Mouse (Mus musculus) retina, postnatal 1 day (tissue): ENCODE results near the gene Ubr3.

ENCODE experiments used
- DNase-seq: peaks from one replicate; pipeline ENCODE4 v3.0.0-alpha.2; 2012

Gene Ubr3

DNA sequence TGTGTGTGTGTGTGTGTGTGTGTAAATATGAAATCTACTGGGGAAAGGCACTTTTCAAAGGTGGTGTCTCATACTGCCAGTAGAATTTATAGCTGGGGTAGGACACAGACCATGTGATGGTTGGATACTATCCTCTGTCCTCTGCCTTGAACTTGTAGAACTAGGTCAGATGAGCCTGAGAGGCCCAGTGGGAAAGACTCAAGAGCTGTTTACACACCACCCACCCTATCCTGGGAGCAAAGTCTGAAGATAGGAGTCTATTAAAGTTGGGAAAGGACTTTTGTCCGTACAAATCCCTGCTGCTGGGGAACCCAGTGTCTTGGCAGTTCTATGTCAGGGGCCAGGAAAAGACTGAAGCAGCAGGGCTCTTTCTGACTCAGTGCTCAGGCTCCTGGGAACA, 138.3 kb downstream of the Ubr3 start:
- DNase-seq, result no peak

- no peak for DNase-seq
Measured at GRCm38 (mm10) chr2:70037221-70037620, 140.2 kb downstream of the Ubr3 start.

GRCm38 (mm10) chr2:70038752-70039151, 141.7 kb downstream of the Ubr3 start, which contains the start of gene Myo3b:
Myo3b (plus strand) TSS chr2:70039126.
- no peak for DNase-seq

DNA sequence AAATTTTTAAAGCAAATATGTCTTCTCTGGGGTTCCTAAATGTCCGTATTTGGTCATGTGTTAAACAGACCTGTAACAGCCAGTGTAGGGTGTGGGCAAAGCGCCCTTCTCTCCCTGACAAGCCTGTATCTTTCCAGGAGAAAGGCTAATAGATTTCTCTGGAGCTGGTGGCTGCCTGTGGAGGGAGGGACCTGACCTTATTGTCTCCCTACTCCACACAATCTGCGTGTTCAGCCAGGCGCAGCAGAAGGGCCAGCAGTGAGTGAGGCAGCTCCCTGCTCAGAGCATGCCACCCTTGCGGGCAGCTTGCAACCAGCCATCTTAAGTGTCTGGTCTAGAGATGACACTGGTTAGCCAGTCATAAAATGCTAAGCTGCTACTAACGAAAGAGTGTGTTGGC, 147.4 kb downstream of the Ubr3 start:
- DNase-seq, result peak; percentile 73

DNA sequence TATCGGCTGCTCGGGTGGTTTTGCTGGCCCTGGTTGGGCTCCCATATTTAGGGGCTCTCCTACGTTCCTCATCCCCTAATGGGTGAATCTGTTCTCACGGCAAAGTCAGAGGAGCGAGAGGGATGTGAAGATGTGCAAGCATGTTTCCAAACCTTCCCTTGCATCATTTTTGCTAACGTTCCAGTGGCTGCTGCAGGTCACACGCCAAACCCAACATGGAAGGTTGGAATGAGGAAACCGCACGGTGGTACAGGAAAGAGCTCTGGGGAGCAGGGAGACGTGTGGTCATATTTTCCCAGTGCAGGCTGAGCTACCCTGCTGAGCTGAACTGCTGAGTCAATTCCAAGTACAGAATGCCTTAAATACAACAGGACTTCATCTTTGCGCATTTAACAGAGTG, 150.8 kb downstream of the Ubr3 start:
- DNase-seq, result no peak

DNA sequence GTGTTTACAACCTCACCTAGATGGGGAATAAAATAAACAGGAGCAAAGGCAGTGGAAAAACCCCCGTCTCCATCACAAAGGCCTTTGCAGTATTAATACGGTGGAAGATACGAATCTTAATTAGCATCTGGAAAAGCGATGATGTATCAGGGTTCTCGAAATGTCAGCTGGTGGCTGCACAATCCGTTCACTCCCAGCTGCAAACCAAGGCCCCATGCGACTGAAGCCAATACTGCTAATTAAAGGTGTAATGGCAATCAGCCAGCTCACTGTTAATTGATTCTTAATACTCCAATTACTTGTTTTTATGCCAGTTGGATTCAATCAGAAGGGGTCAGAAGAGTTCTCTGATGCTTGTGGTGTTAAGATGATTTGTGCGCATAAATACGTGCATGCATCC, 156.8 kb downstream of the Ubr3 start:
- DNase-seq, result no peak

DNA sequence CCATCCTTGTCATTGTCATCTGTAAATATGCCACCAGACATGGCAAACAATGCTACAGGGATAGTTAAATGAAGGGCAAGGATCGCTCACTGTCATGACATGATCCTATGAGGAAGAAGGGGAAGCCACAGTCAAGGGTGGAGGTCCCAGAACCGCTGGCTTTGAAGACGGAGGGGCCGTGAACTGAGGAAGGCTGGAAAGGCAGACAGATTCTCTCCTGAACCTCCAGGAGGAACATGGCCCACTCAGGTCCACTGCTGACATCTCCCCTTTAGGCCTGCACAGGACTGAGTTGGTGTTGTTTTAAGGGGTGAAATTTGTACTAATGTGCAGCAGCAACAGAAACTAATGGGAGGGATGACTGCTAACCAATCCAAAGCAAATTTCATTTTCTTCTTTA, 161.2 kb downstream of the Ubr3 start:
- DNase-seq, result no peak

DNA sequence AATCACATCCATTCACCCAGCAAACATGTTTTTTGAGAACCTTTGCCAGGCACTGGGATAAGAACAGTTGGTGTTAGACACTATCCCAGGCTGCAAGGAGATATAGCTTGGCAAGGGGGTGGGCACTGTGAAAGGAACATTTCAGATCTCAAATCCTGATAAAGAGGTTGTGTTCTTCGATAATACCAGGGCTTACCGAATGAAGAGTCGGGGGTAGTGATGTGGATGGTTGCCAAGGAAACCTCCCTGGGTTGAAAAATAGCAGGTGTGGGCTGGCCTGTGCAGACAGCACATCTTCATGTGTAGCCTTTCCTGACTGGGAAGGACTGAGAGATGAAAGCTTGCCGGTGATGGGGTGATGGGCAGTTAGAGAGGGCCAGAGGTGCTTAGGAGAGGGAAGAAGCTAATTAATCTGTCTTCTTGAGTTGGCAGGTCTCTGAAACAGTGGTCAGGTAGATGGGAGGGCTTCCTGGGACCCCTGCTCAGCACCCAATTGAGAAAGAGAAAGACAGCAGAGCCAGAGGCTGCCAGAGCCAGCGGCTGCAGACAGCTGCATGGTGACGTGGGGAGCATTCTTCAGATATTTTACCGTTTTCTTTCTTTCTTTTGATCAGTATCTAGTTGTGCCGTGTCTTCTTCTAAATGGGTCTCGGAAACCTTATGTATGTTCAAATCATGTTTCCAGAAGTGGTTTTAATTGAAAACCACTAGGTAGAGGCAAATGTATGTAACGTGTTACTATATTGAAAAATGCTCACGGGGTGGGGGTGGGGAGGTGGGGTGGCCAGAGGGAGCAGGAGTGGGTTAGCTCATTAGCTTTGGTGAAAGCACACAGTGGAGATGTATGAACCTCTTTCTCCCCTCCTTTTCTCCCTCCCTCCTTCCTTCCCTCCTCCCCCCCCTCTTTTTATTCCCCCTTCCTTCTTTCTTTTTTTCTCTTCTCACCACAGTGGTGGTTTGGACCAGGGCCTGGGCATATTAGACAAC, 163.6 kb downstream of the Ubr3 start:
- peak; percentile 34 for DNase-seq

DNA sequence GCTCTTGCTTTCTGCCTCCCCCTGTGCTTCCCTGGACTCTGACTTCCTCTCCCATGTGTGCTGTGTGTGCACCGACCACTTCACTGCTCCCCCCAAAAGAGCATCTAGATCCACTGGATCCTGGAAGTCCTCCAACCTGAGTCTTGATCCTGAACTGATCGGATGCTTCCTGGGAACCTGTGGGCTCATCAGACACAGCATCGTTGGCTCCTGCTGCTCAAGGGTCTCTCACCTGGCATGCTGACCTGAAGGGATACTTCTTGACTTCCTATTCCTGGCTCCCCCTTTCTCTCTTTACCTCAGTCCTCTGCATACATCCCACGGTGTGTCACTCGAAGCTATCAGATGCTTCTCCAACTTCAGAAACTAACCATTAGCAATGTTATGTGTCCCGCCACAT, 168.1 kb downstream of the Ubr3 start:
- no peak for DNase-seq

- peak; percentile 83 for DNase-seq
Measured at GRCm38 (mm10) chr2:70065729-70066300, 168.8 kb downstream of the Ubr3 start.

DNA sequence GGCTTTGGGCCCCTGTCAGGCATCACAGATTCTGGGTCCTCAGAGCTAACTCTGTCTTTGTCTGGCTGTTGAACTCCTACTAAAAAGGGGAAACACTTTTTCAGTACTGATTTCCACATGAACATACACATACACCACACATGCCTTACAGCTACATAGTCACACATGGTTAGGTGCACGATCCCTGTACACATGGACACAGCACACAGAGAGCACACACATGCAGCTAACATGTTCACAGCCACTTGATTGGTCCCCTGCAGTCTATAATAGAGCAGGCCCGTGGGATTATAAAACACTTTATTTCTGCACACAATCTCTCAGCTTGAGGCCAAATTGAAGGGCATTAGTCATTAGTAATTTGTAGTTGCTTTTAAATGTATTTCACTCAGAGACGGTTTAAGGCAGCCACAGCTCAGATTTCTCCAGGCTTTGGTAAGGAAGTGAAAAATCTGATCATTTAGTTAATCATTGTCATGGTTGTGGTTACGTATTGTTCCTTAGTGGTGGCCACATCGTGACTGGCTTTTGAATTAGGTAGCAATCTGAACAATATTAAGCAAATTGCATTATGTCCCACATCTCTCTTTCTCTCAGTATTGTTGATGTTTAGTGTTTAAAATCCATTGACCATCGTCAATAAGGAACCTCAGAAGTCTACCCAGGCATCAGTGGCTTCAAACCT, 169.4 kb downstream of the Ubr3 start:
- peak; percentile 26 for DNase-seq

DNA sequence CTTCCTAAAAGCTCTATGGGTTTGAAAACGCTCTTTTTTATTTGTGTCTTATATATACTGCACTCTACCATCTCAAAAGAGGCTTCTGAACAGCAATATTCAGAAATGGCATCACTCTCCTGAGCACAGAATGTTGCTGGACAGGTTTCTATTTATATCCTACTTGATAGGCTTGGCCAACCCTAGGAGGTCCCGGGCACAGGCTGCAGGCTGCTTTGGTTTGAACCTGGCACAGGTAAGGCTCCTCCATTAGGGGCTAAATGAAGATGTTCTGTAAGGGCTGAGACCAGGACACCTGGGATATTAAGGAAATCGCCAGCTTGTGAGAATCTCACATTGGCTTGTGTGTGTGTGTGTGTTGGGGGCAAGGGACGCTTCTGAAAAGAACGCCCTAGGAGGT, 172.8 kb downstream of the Ubr3 start:
- no peak for DNase-seq
